Mouse (Mus musculus) MEL (cell line): ENCODE data around the gene Fam81b.

Source experiments
- CTCF ChIP-seq, 3 experiments: IDR thresholded peaks in 2 of 3; conservative IDR thresholded peaks in 1 of 3; 2 replicates each; pipeline ENCODE4 v1.5.1; 2011 to 2012; ENCODE audit warnings: low read length in 3 of 3, low read depth in 2 of 3, mild to moderate bottlenecking in 2 of 3, improper control_type of control experiment in 1 of 3, inconsistent platforms in 1 of 3, mixed read lengths in 1 of 3, moderate library complexity in 1 of 3; ENCODE audit not compliant: control insufficient read depth in 1 of 3, insufficient read depth in 1 of 3, poor library complexity in 1 of 3, severe bottlenecking in 1 of 3
- ELF1 ChIP-seq: IDR thresholded peaks from 2 replicates; pipeline ENCODE4 v1.6.1; 2014; ENCODE audit warnings: low read depth, mild to moderate bottlenecking, inconsistent platforms, low read length, improper control_type of control experiment, moderate library complexity
- EP300 ChIP-seq, 2 experiments: IDR thresholded peaks; 2 replicates each; pipeline ENCODE4 v1.6.1; 2011; ENCODE audit warnings: improper control_type of control experiment in 2 of 2, low read length in 2 of 2, low read depth in 1 of 2, mild to moderate bottlenecking in 1 of 2
- ETS1 ChIP-seq: IDR thresholded peaks from 2 replicates; pipeline ENCODE4 v1.6.1; 2012; ENCODE audit warnings: low read depth, mild to moderate bottlenecking, inconsistent platforms, low read length, improper control_type of control experiment, moderate library complexity
- JUND ChIP-seq: IDR thresholded peaks from 2 replicates; pipeline ENCODE4 v1.6.1; 2011; ENCODE audit warnings: low read depth, mild to moderate bottlenecking, improper control_type of control experiment, low read length
- MAX ChIP-seq: IDR thresholded peaks from 2 replicates; pipeline ENCODE4 v1.6.1; 2011; ENCODE audit warnings: low read length, improper control_type of control experiment
- NELFE ChIP-seq: IDR thresholded peaks from 2 replicates; pipeline ENCODE4 v1.6.1; 2011; ENCODE audit warnings: low read depth, low read length, improper control_type of control experiment
- POLR2A ChIP-seq, 2 experiments: IDR thresholded peaks; 2 replicates each; pipeline ENCODE4 v1.6.1; 2011 to 2012; ENCODE audit warnings: low read length in 2 of 2, mild to moderate bottlenecking in 2 of 2, control low read depth in 1 of 2, improper control_type of control experiment in 1 of 2, low read depth in 1 of 2, moderate library complexity in 1 of 2; ENCODE audit not compliant: control insufficient read depth in 1 of 2, insufficient read depth in 1 of 2, poor library complexity in 1 of 2
- RCOR1 ChIP-seq: IDR thresholded peaks from 2 replicates; pipeline ENCODE4 v1.6.1; 2012; ENCODE audit warnings: low read depth, mild to moderate bottlenecking, inconsistent platforms, low read length, improper control_type of control experiment
- SMC3 ChIP-seq: IDR thresholded peaks from 2 replicates; pipeline ENCODE4 v1.6.1; 2011; ENCODE audit warnings: low read depth, low read length, improper control_type of control experiment
- TCF12 ChIP-seq: IDR thresholded peaks from 2 replicates; pipeline ENCODE4 v1.6.1; 2014; ENCODE audit warnings: low read depth, mild to moderate bottlenecking, inconsistent platforms, low read length, improper control_type of control experiment, moderate library complexity
- USF1 ChIP-seq: IDR thresholded peaks from 2 replicates; pipeline ENCODE4 v1.6.1; 2014; ENCODE audit warnings: low read depth, mild to moderate bottlenecking, inconsistent platforms, low read length, improper control_type of control experiment, moderate library complexity
- ZMIZ1 ChIP-seq: IDR thresholded peaks from 2 replicates; pipeline ENCODE4 v1.6.1; 2012; ENCODE audit warnings: low read depth, mild to moderate bottlenecking, inconsistent platforms, low read length, improper control_type of control experiment, moderate library complexity

DNA sequence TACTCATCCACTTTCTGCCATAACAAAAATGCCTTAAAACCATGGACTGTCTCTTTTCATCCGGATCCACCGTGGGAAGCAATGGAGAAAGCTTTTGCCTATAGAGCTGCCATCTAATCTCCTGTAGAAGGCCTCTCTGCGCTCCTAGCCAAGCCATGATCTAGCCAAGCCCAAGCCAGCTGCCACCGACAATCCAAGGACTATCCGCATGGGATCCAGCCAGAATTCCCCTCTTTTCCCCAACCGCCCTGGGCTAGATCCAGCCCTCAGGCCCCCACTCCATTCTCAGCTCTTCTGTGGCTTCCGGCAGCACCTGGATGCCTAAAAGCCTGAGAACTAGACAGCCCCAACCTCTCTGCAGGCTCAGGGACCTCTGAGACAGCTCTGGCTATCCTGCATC lies 6.7 kb upstream of the Fam81b start:
- TF ChIP-seq NELFE: no peak
- TF ChIP-seq EP300 (IDR thresholded peaks at IDR 0.05; ENCODE audit: low read depth in 1 of 2, low read length in 2 of 2): no peak
- no peak for TF ChIP-seq ELF1
- TF ChIP-seq POLR2A (IDR thresholded peaks at IDR 0.05; ENCODE audit: control insufficient read depth in 1 of 2, insufficient read depth in 1 of 2, low read depth in 1 of 2, low read length in 2 of 2, poor library complexity in 1 of 2): no peak
- no peak for TF ChIP-seq SMC3
- no peak for TF ChIP-seq MAX
- no peak for TF ChIP-seq CTCF (IDR thresholded peaks at IDR 0.05 in 2 of 3, conservative IDR thresholded peaks at IDR 0.05 in 1 of 3; ENCODE audit: control insufficient read depth in 1 of 3, insufficient read depth in 1 of 3, low read depth in 2 of 3, low read length in 3 of 3, poor library complexity in 1 of 3, severe bottlenecking in 1 of 3)
- no peak for TF ChIP-seq JUND
- TF ChIP-seq ZMIZ1: no peak
- TF ChIP-seq RCOR1: no peak
- no peak for TF ChIP-seq TCF12
- TF ChIP-seq USF1: no peak
- no peak for TF ChIP-seq ETS1
